Mouse (Mus musculus) ovary, postnatal 14 days (tissue): Measurements from ENCODE around the gene Tbx15.

Source experiments
- DNase-seq: peaks from one replicate; pipeline ENCODE4 v3.0.0; 2022; ENCODE audit warnings: low spot score

The Tbx15 gene

DNA sequence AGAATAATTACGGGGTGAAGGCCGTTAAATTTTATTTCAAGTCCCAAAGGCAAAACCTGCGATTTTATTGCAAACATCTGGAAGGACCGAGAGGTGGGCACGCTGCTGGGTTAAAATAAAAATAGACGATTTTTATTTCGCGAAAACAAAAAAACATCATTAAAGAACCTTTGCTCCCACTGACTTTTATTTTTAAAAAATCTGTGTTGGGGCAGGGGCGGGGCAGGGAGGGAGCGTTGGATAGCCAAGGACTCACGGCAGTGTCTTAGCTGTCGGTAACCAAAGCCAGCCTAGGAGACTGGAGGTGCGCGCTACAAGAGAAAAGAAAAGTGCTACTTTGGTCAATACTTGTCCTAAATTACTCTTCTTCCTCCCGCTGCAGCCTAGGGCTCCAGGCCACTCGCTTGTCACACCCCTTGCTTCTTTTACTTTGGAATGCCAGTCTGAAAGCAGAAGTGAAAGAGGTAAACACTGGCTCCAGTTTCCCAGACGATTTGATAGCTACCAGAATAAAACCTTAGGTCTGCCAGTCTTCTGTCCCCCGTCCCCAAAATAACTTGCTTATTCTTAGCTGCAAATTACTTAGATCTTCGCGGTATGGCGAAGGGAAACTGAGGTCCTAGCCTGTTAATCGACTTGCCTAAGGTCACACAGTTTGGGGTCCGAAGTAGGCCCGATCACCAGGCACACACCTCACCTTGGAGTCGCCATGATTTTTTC, 8.8 kb downstream of the Tbx15 start:
- DNase-seq: no peak

DNA sequence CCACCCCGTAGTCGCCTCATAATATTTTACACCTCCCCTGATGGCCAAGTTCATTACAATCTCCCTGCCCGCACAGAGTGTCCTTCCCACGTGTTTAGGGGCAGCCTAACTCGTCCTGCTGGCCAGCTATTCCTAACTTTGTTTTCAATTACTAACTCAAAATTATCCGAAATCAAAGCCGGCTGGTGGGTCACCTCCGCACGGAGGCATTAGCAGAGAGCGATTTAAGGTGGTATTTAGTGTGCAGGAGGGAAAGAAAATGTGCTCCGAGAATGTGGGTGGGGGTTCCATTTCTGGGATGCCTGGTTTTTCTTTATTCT, 9.3 kb downstream of the Tbx15 start:
- DNase-seq: no peak

DNA sequence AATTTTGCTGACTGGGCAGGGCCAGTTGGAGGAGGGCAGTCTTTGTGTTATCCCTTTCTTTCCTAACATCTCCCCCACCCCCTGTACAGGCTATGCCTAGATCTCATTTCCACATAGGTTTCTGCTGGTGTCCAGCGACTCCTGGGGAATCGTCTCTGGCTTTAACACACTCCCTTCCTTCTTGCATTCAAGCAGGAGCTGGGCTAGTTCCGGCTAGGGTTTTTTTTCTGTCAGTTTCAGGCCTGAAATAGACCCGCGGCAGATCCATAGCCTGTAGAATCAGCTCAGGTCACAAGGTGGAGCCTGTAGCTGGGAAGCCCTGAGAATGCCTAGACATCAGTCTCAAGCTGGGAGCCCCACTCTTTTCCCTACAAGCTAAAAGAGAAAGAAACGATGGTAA, 9.7 kb downstream of the Tbx15 start:
- no peak for DNase-seq

DNA sequence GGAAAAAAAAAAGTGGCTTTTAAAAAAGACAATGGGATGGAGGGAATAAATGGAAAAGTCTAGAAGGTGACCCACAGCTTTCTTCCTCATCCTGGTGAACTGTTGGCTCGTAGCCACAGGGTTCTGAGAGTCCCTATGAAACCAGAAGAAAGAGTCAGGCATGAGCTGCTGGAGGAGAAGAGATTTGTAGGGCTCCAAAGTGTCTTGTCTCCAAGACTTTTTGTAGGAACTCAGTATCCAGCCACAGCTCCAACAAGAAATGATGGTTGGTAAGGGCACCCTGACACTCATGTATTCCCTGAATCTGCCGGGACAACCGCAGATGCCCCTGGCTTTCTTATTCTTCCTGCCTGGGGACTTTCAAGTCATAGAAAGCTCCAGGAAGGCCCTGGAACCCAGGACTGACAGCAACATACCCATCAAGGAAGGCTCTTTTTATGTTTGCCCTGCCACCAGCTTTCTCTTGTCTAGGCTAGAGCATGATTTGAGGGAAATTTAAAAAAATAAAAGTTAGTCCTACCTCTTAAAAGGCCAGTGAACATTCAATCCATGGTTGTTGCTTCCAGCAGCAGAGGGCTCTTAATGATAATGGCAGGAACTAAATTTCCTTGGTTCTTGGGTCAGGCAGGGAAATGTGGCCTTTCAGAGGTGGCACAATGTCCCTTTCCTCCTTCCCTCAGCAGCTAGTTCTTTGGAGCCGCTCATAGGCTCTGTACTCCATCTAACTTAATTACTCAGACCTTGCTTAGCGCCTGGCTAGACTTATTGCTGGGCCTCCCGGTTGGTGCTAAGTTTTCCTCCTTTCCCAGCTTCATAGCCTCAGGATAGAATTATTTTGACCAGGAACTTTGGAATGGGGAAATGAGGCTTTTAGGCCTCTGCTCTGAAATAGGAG, 11.3 kb downstream of the Tbx15 start:
- DNase-seq: no peak

DNA sequence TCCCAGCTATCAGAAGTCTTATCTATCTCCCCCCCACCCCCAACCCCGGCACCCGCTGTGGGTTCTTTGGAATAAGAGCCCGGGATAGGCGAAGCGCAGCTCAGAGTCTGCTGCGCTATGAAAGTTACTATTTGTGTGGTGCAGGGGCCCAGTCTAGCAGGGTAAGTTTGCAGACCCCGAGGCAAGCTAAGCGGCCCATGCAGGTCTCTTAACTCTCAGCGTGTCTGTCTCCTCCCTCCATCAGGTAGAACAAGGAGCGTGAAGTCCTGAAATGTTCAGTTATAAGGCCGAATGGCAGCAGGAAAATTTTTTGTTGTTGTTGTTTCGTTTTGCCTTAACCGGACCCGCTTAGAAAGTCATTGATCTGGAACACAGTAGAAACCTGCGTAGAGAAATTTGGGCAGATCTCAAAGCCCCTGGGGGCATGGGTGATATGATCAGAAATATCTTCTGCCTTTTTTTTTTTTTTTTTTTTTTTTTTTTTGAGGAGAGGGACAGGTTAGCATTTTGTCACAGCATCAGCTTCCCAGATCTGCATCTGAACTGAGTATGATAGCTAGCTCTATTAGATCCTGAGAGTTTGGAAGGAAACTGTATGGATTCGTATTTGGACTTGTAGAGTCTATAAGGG, 12.4 kb downstream of the Tbx15 start:
- DNase-seq: no peak

DNA sequence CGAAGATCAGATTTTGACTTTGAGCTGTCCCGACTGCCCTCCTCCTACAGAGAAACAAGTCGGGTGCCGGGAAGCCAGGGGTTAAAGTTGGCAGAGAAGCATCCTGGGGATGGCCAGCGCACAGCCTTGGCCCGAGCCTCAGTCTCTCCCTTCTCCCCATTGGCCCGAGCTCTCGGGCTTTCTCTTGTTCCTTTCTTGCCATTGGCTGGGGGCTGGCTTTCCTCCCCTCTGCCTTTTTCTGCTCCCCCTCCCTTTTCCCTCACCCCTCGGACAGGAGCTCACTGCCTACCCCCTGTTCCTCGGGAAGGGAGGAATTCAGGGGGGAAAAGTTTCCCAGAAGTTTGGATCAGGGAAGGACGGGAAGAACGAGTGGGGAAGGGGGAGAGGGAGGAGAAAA, 12.9 kb downstream of the Tbx15 start:
- DNase-seq: no peak

DNA sequence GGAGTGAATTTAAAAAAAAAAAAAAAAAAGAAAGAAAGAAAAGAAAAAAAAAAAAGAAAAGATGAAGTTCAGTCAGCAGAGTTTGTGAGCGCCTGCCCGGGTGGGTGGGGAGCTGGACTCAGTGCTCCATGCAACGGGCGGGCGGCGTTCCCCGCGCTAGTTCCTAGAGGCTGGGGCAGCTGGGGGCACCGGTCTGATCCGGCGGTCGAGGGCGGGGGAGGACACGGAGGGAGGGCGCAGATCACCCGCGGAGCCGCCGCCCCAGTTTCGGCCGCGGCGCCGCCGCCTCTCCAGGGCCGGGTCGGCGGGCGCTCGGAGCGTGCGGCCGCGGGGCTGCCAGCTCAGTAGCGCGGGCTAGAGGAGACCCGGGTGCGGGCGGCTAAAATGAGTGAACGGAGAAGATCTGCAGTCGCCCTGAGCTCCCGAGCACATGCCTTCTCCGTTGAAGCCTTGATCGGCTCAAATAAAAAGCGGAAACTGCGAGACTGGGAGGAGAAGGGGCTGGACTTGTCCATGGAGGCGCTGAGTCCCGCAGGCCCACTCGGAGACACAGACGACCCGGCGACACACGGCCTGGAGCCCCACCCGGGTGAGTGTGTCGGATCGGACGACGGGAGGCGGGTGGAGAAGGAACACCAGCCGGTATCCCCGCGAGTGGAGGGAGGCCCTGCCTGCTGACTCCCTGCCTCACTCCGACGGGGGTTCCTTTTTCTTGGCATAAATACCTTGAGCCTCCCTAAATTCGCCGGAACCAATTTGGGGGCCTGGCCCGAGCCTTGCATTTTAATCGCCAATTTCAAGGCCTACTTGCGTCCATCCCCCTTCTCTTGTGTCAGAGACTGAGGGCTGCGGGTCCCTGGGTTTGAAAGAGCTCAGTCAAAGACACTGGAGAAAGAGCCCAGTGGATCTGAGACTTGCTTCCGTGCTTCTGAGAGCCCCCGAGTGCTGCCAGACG, 13.6 kb downstream of the Tbx15 start:
- DNase-seq: no peak

DNA sequence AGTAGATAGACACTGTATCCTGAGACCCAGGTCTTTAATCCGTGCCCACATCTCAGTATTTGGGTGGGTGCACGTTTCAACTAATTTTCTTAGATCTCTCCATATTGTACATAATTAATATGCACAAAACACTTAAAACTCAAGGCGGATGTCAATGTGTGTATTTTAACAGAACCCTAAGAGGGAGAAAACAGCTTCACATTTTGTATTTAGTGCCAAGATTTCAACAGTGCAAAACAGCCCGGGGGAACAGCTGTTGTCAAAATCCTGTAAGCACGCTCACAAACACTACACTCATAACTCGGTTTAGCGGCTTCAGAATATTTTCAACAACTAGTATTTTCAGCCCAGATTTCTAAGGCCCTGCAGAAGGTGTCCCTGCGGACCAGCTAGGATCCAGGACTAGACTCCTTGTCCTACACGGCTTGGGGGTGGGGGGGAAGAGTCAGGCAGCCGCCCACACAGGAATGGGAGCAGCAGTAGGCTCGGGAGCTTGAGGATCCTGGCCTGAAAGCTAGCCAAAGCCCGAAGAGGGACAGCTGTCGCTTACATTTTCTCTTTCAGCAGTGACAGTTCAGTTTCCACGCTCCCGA, 14.5 kb downstream of the Tbx15 start:
- no peak for DNase-seq

DNA sequence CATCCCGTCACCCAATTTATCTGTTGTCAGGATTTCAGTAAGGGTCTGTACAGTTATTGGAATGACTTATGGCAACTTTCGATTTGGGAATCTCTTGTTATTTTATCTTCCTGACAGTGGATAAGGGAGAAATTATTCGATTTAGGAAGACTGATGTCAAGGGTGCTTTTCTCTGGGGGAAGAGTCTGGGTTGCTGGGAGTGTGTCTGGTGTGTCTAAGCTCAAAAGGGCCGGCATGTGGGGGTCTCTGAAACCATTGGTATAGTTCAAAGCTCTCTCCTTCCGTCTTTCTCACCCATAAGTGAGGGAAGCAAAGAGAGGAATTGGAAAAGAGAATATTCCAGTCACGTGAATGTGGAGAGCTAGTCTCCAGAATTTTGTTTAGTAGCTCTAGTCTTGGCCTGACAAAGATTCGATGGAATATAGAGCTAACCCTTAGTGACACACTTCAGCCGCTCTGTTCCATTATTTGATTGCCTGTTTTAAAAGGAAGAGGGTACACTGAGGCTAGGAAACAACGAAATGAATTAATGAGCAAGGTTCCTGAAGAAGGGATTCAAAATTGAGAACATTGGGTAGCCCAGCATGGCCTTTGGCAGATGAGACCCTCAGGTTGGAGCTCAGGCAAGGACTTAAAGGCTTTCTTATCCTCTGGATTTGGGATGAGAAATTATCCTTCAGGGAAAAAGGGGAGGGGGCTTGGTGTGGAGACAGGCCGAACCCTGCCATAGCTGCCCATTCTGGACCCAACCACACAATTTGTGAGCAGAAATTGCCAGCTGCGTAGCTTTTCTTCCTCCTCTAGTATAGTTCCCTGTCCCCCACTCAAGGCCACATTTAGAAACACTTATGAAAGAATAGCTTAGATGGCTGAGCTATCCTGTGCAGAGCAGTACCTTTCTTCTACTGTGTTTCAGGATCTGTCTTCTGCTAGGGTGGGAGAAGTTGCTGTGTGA, 15.5 kb downstream of the Tbx15 start:
- DNase-seq: no peak

DNA sequence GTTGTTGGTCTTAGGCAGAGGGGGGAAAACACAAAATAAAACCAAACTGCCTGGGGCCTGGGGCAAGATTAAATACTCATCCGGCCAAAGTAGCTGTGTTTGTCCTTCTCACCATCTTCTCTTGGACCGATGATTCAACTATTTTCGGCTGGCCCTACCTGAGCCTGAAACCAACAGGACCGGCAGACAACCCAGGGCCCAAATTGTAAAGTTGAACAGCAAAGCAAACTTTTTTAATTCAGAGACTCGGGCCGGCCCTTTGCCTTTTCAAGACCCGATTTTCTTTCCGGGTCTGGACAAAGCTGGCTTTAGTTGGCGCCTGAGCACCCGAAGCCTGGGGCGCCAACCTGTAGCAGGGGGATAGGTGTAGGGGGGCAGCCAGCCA, 16.2 kb downstream of the Tbx15 start:
- DNase-seq: no peak

DNA sequence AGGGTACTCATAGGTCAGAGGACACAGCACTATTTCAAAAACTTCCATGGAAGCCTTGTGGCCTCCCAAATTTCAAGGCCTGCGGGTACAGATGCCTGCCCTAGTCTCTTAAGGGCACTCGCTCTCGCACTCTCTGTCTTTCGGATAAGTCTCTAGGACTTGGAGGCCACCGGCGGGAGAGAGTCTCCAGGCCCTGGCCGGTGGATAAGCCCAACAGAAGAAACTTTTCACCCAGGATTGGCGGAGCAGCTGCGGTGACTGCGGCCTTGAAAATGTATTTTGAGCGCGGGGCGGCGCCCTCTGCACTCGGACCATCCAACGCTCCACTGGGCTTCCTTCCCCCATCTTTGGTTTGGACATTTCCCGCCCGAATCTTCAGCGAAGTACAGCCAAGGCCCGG, 16.6 kb downstream of the Tbx15 start:
- DNase-seq: no peak

DNA sequence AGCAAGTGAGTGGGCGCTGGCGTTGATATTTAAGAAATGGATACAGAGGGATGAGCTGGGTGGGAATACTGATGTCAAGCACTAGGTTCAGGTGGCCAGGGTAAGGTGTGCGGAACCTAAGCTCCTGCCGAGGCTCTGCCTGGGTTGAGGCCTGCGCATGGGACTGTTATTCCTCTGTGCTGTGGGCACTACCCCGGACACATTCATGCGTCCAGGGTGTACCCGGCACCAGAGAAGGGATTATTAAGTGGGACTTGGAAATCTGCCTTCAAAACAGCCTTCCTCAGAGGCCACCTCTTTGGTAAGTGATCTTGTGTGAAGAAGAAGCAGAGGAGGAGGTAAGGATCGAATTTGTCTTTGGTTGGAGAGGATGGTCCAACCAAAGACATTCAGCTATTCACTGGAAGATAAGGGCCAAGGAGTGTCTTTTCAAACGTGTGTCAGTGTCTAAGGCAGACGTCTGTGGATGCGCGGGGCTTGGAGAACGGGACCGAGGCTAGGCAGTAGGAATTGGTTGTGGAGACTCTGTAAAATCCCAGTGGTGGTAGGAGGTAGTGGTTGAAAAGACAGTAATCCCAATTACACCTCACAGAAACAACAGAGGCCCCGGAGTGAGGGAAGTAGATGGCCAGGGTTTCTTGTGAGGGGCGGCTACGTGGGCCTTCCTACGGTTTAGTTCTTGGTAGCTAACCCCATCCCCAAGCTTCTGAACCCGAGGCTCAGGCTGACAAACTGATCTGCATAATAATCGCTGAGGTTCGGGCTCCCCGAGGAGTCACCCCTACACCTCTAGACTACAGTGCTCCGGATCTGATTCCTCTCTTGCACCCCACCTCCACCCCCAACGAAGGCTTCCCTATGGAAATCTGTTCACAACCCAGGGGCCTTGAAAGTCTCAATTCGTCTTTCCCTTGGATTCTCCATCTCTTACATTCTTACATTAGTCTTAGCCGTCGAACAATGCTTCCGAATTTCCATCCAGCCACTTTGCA, 17.7 kb downstream of the Tbx15 start:
- no peak for DNase-seq

DNA sequence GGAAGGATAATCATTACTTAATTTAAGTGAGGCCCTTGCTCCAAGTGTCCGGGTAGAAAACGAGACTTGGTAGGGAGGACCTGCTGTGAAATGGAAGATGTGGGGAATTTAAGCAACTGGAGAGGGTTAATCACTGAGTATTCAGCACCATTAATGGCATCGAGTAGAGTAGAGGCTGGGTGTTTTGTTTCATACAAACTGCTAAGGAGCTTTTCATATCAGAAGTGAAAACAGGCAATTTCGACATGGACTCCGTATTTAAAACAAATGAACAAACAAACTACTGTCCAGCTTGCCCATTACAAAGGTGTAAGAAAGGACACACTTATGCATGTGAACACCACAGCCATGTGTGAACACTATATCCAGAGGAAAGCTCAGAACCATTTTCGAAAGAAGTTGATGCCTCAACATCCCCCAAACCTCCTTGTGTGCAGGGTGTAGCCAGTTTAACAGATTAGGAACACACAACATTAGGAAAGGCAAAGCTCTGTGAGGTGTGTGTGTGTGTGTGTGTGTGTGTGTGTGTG, 19.6 kb downstream of the Tbx15 start:
- DNase-seq: no peak

DNA sequence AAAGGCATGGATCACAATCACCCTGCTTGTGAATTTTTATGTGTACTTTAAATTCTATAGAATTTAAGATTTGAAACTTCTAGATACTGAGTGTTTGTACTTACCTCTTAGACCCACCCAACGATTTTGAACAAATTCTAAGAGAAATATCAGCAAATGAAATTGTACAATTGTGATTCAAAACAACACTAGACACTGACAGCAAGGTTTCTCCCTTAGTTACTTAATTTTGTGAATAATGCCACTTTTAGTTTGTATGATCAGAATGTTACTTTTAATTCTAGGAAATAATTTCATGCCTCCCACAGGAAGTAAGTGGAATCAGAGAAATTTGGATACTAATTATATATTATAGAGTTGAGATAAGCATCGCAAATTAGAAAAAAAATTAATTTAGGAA, 20.2 kb downstream of the Tbx15 start:
- DNase-seq: no peak

DNA sequence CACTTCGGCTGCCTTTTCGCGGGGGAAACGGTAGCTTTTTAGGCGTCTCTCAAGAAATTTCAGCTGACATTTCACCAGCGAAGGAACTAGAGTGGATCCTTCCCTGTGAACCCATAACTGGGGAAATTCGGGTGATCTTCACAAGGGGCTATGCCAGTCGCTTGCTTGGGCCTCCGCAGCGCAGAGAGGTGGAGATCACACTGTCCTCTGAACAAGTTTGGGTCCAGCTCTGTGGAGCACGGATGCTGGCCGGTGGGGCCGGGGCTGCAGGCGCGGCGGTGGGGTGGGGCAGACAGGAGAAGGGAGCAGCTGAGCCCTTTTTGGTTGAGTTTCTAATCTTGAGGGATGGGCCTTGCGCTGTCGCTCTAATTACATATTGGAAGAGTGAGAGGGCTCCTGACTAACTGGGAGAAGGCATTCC, 21.2 kb downstream of the Tbx15 start:
- DNase-seq: no peak

DNA sequence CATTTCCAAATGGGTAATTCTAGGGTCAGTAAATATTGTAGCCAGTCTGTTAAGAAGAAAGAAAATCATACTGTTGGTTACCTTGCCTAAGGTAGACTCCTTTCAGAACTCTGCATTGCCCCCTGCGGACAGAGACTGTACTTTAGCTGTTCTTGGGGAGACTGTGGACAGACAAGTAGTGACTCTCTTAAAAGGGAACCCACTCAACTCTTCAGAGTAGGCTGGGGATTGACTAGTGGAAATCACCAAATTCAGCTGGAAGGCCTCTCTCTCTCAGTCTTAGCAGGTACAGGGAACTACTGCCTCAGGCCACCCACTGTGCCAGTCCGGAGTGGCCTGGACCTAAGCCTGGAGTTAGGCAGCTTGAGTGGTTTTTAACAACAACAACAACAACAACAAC, 21.8 kb downstream of the Tbx15 start:
- DNase-seq: no peak

DNA sequence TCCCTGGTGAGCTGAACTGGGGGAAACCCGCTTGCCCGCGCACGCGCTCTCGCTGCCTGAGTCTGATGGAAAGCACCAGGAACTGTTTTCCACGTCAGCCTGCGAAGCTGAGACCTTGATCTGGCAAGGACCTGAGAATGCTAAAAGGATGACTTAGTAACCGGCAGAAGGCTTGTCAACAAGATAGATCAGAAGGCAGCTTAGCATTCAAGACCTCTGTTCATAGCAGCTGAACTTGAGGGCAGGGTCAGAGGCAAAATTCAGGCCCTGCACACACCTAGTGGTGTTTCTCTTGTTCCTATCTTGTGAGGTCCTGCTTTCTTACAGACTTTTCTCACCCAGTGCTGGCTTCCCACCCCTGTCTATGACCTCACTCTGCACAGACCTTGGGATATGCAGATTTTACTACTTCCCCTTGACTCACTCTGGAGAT, 23.3 kb downstream of the Tbx15 start:
- no peak for DNase-seq

DNA sequence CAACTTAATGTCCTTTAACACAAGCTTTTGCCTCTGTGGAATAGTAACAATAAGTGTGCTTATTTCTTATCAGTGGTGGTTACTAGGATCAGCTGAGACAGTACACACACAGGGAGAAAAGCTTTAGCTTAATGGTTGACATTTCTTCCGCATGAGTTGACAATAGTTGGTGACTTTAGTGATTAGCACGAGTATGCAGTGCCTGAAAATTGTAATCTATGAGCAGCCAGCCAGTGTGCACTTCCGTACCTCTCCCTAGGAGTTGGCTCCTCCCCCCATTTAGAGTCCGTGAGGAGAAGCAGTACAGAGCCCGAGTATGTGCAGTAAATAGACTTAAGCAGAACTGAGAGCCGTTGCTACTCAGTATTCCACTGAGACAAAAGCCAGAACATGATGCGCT, 24.5 kb downstream of the Tbx15 start:
- no peak for DNase-seq

DNA sequence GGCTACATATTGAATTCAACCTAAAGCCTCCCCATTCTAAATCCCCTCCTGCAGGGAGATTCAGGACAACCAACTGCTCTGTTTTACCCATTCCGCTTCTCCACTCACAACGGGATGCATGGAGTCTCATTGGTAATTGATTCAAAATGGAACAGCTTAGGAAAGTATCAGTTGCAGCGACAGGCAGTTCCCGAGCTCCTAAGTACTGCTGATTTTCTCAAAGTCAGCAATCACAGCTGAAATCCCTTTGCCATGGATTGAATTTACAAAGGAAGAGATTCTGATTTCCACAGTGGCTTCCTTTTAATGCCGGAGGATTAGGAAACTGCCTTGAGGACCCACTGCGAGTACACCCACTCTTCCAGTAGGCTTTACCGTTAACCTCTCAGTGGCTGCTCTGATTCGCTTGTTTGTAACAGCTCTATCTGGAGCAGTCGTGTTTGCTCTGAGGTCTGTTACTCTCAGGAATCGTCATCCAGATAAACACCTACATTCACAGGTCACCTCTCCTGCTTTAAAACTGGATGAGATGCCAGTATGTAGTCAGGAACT, 26.6 kb downstream of the Tbx15 start:
- DNase-seq: no peak
